Mouse (Mus musculus): ENCODE measurements around the gene Prelid3b.
A peak's percentile ranks its signal among the peaks of the same experiment; 100 is the strongest.

Prelid3b gene

GRCm38 (mm10) chr2:174463370-174463769, 9.5 kb downstream of the Prelid3b start:
- peak; percentile 21; the same call in 1 of the 2 replicates for ATAC-seq (ENCODE audit: low TSS enrichment)

GRCm38 (mm10) chr2:174459365-174459764, 13.5 kb downstream of the Prelid3b start:
- no peak for ATAC-seq (ENCODE audit: low TSS enrichment)

GRCm38 (mm10) chr2:174453681-174454080, 19.2 kb downstream of the Prelid3b start:
- no peak for ATAC-seq (ENCODE audit: low TSS enrichment)

GRCm38 (mm10) chr2:174450353-174450752, 22.5 kb downstream of the Prelid3b start, which contains the start of gene Tubb1:
Gene Tubb1, plus strand, starts transcription at chr2:174450695.
- ATAC-seq (ENCODE audit: low TSS enrichment), result no peak

- no peak for ATAC-seq (ENCODE audit: low TSS enrichment)
These were observed 24.5 kb downstream of the Prelid3b start for GRCm38 (mm10) chr2:174448405-174448804.

GRCm38 (mm10) chr2:174446905-174447304, 26.0 kb downstream of the Prelid3b start:
- no peak for ATAC-seq (ENCODE audit: low TSS enrichment)

GRCm38 (mm10) chr2:174446492-174446891, 26.4 kb downstream of the Prelid3b start:
- ATAC-seq (ENCODE audit: low TSS enrichment), result no peak

- ATAC-seq (ENCODE audit: low TSS enrichment), result no peak
These were observed 27.9 kb downstream of the Prelid3b start for GRCm38 (mm10) chr2:174445018-174445417.

GRCm38 (mm10) chr2:174444359-174444758, 28.5 kb downstream of the Prelid3b start:
- no peak for ATAC-seq (ENCODE audit: low TSS enrichment)

- ATAC-seq (ENCODE audit: low TSS enrichment), result no peak
These were observed 29.8 kb downstream of the Prelid3b start for GRCm38 (mm10) chr2:174443046-174443445.

- no peak for ATAC-seq (ENCODE audit: low TSS enrichment)
These were observed 30.4 kb downstream of the Prelid3b start for GRCm38 (mm10) chr2:174442460-174442859.

GRCm38 (mm10) chr2:174441898-174442297, 31.0 kb downstream of the Prelid3b start:
- no peak for ATAC-seq (ENCODE audit: low TSS enrichment)

- ATAC-seq (ENCODE audit: low TSS enrichment), result no peak
These were observed 32.9 kb downstream of the Prelid3b start for GRCm38 (mm10) chr2:174439961-174440360.

- no peak for ATAC-seq (ENCODE audit: low TSS enrichment)
These were observed 33.4 kb downstream of the Prelid3b start for GRCm38 (mm10) chr2:174439450-174439838.

GRCm38 (mm10) chr2:174438737-174439449, 34.0 kb downstream of the Prelid3b start, which contains the start of gene Ctsz:
Gene Ctsz, minus strand, starts transcription at chr2:174439039.
- ATAC-seq (ENCODE audit: low TSS enrichment), result peak; percentile 76

- ATAC-seq (ENCODE audit: low TSS enrichment), result no peak
These were observed 34.7 kb downstream of the Prelid3b start for GRCm38 (mm10) chr2:174438181-174438580.

GRCm38 (mm10) chr2:174437697-174437982, 35.2 kb downstream of the Prelid3b start:
- ATAC-seq (ENCODE audit: low TSS enrichment), result no peak

GRCm38 (mm10) chr2:174436916-174437696, 35.8 kb downstream of the Prelid3b start:
- ATAC-seq (ENCODE audit: low TSS enrichment), result no peak

- no peak for ATAC-seq (ENCODE audit: low TSS enrichment)
These were observed 36.7 kb downstream of the Prelid3b start for GRCm38 (mm10) chr2:174436076-174436701.

GRCm38 (mm10) chr2:174434943-174435342, 37.9 kb downstream of the Prelid3b start:
- no peak for ATAC-seq (ENCODE audit: low TSS enrichment)

GRCm38 (mm10) chr2:174428996-174429591, 43.8 kb downstream of the Prelid3b start:
- ATAC-seq (ENCODE audit: low TSS enrichment), result no peak
